Mouse (Mus musculus) forelimb bud, embryonic 11.5 days (tissue): ENCODE results near the gene Hps4.
"Not testable (repeated sequence)": the region's sequence is repeated elsewhere in the genome, so short reads cannot be mapped to it uniquely, and the experiment has no call there.

Experiments
- DNase-seq: peaks from one replicate; pipeline ENCODE4 v3.0.0-alpha.2; 2012; ENCODE audit warnings: low read depth, low spot score

The Hps4 gene

GRCm38 (mm10) chr5:112402437-112402836 lies 59.6 kb downstream of the Hps4 start:
- DNase-seq = no peak

GRCm38 (mm10) chr5:112406017-112406416 lies 63.1 kb downstream of the Hps4 start:
- no peak for DNase-seq

GRCm38 (mm10) chr5:112409274-112409673 lies 66.4 kb downstream of the Hps4 start:
- no peak for DNase-seq

GRCm38 (mm10) chr5:112411072-112411471 lies 68.2 kb downstream of the Hps4 start:
- no peak for DNase-seq

DNA sequence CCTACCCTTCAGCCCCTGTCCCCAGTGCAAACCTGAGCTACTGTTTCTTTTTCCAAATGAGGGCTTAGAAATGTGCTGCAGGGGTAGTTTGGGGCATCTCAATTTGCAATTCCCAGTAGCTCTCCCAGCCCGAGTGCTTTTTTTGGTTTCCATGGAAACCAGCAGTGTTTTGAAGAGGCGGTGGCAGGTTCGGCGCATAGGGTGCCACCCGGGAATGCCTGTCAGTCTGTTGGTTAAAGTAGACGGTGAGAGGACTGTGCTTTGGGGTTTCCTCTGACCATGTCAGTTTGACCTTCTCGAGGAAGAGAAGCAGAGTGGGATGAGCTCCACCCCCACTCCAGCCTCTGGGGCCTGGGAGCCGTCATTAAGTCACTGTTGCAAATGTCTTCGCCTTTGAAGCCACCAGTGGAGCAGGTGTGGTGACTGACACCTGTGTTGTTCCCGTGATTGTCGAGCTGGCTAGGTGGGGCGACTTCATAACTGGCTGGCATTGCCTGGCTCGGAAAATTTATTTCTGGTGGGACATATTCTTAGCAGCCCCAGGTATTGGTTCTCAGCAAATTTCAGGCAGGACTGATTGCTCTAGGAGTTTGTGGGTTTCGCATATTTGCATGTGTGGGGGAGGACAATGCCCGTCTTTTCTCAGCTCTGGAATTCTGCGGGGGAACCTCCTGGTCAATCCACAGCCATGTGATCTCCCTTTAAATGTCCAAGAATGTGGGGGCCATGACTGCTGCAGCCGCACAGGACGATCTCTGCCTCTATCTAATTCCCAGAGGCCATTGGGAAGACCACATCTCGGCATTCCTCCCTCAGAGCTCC lies 68.8 kb downstream of the Hps4 start:
- DNase-seq = peak; percentile 71

DNA sequence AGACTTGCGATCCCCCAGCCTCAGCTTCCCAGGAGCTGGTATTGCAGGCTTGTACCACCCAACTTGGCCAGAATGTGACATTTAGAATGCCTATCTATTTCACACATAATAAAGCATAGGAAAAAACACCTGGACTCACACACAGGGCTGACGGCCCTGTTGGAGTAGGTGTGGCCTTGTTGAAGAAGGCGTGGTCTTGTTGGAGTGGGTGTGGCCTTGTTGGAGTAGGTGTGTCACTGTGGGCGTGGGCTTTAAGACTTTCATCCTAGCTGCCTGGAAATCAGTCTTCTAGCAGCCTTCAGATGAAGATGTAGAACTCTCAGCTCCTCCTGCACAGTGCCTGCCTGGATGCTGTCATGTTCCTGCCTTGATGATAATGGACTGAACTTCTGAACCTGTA lies 69.9 kb downstream of the Hps4 start:
- DNase-seq = not testable (repeated sequence)

DNA sequence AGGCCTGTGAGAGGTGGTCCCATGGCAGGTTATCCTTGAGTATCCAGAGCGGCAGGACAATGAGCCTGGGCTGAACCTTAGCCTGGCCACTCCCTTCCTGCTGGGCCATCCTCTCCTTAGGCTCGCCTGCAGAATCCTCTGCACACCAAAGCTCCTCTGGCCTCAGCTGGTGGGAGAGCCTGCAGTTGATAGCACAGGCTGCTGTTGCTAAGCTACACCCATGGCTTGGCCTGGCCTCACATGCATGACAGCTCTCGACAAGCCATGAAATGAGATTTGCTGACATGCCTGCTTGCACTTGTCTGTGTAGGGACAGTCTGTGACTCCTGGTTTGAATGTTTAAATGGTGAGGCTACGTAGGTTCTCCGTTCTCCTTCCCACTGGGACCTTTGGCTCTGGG lies 73.8 kb downstream of the Hps4 start:
- DNase-seq = no peak

DNA sequence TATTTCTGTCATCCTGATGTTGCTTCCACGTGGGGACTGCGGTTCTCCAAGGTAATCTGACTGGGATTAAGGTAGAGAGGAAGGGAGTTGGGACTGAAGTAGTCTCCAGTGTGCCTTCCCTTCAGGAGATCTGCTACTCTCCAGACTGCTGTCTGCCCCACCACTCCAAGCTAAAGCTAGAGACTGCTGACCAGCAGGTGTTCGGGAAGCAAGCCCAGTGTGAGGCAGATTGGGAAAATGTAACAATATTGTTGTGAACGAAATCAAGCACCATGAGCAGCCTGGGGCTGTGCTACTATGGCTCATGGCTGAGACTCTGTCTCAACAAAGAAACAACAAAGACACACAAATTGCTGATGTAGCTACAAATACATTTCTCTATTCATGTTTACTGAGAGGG lies 75.1 kb downstream of the Hps4 start:
- no peak for DNase-seq

DNA sequence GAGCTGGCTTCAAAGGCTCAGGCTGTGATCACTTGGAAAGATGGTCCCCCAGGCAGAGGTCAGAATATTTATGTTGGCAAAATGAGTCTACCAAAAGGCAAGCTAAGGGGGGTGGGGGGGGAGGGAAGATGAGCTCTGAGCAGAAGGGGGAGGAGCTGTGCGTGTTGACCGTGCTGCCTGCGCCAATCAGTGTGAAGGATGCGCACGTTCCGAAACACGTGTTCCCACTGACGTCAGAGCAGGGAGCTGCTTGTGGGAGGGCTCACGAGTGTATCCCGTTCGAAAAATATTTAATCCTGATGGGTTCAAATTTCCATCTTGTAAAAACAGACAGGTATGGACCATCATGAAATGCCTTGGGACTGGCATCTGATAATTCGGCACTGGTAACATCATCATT lies 76.7 kb downstream of the Hps4 start:
- DNase-seq = peak; percentile 27

GRCm38 (mm10) chr5:112426635-112427034 lies 83.8 kb downstream of the Hps4 start:
- no peak for DNase-seq

- DNase-seq = peak; percentile 64
Observed at GRCm38 (mm10) chr5:112427283-112427682, 84.4 kb downstream of the Hps4 start.
